Mouse (Mus musculus) kidney, postnatal 0 days (tissue): Measurements from ENCODE around the gene Nbea. TPM values are rescaled to one million over a fixed set of nuclear protein-coding genes. Genes with fewer than 3 reads are reported as not detected.

Experiments
- ATAC-seq: fragments of 200-750 bp; cut with Nextera tagmentation; replicated peaks from 2 replicates; pipeline ENCODE4 v1.8.0; 2017; ENCODE audit warnings: low read depth, moderate number of reproducible peaks, moderate TSS enrichment, moderate library complexity; ENCODE audit not compliant: low FRiP score
- DNase-seq: peaks from one replicate; pipeline ENCODE4 v3.0.0-alpha.2; 2016; ENCODE audit warnings: low spot score
- H3K27ac ChIP-seq: fragments of 300-500 bp; sonication (generic); 2 replicates; pipeline ENCODE4 v1.5.1; 2014; ENCODE audit warnings: mild to moderate bottlenecking
- H3K27me3 ChIP-seq: fragments of 300-500 bp; sonication (generic); 2 replicates; pipeline ENCODE4 v1.6.1; 2014; ENCODE audit warnings: low read length, mixed read lengths; ENCODE audit not compliant: insufficient read depth
- H3K36me3 ChIP-seq: fragments of 300-500 bp; sonication (generic); 2 replicates; pipeline ENCODE4 v1.6.1; 2014; ENCODE audit warnings: low read length, mixed read lengths; ENCODE audit not compliant: insufficient read depth
- H3K4me1 ChIP-seq: fragments of 300-500 bp; sonication (generic); replicated peaks from 2 replicates; pipeline ENCODE4 v1.6.1; 2014; ENCODE audit warnings: antibody characterized with exemption, low read length, mixed read lengths; ENCODE audit not compliant: insufficient read depth
- H3K4me2 ChIP-seq: fragments of 300-500 bp; sonication (generic); 2 replicates; pipeline ENCODE4 v1.6.1; 2014; ENCODE audit warnings: mild to moderate bottlenecking, low read length, moderate library complexity, mixed read lengths
- H3K4me3 ChIP-seq: fragments of 300-500 bp; sonication (generic); replicated peaks from 2 replicates; pipeline ENCODE4 v1.5.1; 2014; ENCODE audit warnings: low read depth, low read length
- H3K9ac ChIP-seq: fragments of 300-500 bp; sonication (generic); 2 replicates; pipeline ENCODE4 v1.6.1; 2014; ENCODE audit warnings: low read depth, low read length
- H3K9me3 ChIP-seq: fragments of 300-500 bp; sonication (generic); replicated peaks from 2 replicates; pipeline ENCODE4 v1.6.1; 2016; ENCODE audit warnings: low read length, inconsistent platforms, mixed read lengths
- CTCF ChIP-seq: IDR thresholded peaks from 2 replicates; pipeline ENCODE4 v1.5.1; 2016; ENCODE audit warnings: antibody characterized with exemption, low read depth, mild to moderate bottlenecking, moderate library complexity
- WGBS: fragments of 180-500 bp; shearing (Covaris S2); extraction: QIAGEN DNeasy Blood & Tissue Kit; methylation state at CpG from one replicate; pipeline ENCODE4 v1.1.7; 2014; 5-methylcytosine and 5-hydroxymethylcytosine counted together
- polyA plus RNA-seq: library from polyadenylated mRNA; unstranded; fragments of >200 nt; fragmentation: Nextera tagmentation; extraction: Ambion mirVana; gene quantifications from 2 replicates; pipeline ENCODE4 v1.2.1, GENCODE M21; 2015

Gene Nbea
- polyA plus RNA-seq, 1 experiment from 2014 or later = 8.6 TPM

- peak; percentile 51 for DNase-seq
- H3K4me2 ChIP-seq = 0 out of 2 replicates have a peak overlapping the region, but pooled peaks have one; percentile 5
These were observed 584.0 kb downstream of the Nbea start for GRCm38 (mm10) chr3:55599366-55600085.

GRCm38 (mm10) chr3:55598681-55599080 lies 584.8 kb downstream of the Nbea start:
- no peaks in the 10 kb centered on the region for H3K4me1 ChIP-seq
- H3K27ac ChIP-seq = no peak overlapping the region
- no peaks in the 10 kb centered on the region for H3K9me3 ChIP-seq
- H3K36me3 ChIP-seq = no peaks in the 10 kb centered on the region
- ATAC-seq (no peak), DNase-seq (no peak)
- H3K4me2 ChIP-seq = no peak overlapping the region
- H3K9ac ChIP-seq = no peak overlapping the region
- WGBS = 63% methylated on average over 2 of the region's 2 CpGs
- no peak overlapping the region for H3K4me3 ChIP-seq
- no peak for TF ChIP-seq CTCF
- H3K27me3 ChIP-seq = no peaks in the 10 kb centered on the region

More at GRCm38 (mm10) chr3:55599366-55600085, 584.0 kb downstream of the Nbea start:
- Histone ChIP-seq H3K9ac (no peak overlapping the region), H3K27me3 (no peaks in the 10 kb centered on the region), H3K4me1 (no peaks in the 10 kb centered on the region), H3K9me3 (no peaks in the 10 kb centered on the region), H3K36me3 (no peaks in the 10 kb centered on the region), H3K4me3 (no peak overlapping the region), H3K27ac (no peak overlapping the region)
- WGBS = 40% methylated on average over 17 of the region's 17 CpGs
- TF ChIP-seq CTCF = no peak
- no peak for ATAC-seq

DNA sequence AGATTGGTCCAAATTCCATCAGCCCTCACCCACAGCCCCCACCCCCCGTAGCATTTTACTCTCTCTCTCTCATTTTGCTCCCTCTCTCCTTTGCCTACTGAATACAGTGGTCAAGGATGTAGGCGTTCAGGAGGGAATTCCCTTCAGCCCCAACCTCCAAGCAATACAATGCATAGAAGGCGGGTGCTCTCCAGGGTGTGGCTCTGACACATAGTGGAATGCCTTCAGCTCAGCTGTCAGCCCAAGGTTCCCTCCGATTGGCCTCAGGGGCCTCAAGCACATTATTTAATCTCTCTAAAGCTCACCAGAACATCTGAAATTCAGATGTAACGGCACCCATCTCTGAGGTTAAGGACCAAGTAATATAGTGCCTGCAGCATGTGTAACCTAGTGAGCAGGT lies 590.2 kb downstream of the Nbea start:
- no peak overlapping the region for H3K4me3 ChIP-seq
- DNase-seq (no peak), ATAC-seq (no peak)
- WGBS = 87% methylated on average over 5 of the region's 5 CpGs
- no peaks in the 10 kb centered on the region for H3K36me3 ChIP-seq
- H3K9me3 ChIP-seq = no peaks in the 10 kb centered on the region
- H3K4me1 ChIP-seq = no peaks in the 10 kb centered on the region; the same call in 1 of the 2 replicates
- H3K27me3 ChIP-seq = no peaks in the 10 kb centered on the region
- no peak overlapping the region for H3K9ac ChIP-seq
- no peak overlapping the region for H3K27ac ChIP-seq
- TF ChIP-seq CTCF = no peak
- H3K4me2 ChIP-seq = no peak overlapping the region

DNA sequence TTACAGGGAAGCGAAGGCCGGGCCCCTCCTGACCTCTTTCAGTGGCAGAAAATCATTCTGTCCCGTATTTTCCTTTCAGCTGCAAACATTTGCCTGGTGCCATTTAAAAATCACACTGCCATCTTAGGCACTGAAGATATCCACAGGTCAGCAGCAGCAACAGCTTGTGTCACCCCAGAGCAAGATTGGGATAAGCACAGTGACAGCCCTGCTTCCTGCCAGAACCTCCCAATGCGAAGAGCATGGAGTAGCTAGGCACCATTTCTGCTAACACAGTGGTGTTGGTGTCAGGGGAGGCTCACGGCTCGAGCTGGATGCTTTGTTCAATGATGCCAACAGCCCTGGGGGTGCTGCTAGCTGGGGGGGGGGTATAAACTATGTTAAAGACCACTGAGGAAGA lies 592.8 kb downstream of the Nbea start:
- WGBS = 83% methylated on average over 6 of the region's 6 CpGs
- H3K9ac ChIP-seq = no peak overlapping the region
- H3K27ac ChIP-seq = no peak overlapping the region
- no peak for TF ChIP-seq CTCF
- DNase-seq (no peak), ATAC-seq (no peak)
- H3K27me3 ChIP-seq = no peaks in the 10 kb centered on the region
- H3K9me3 ChIP-seq = no peaks in the 10 kb centered on the region
- no peak overlapping the region for H3K4me3 ChIP-seq
- no peaks in the 10 kb centered on the region for H3K36me3 ChIP-seq
- no peaks in the 10 kb centered on the region; the same call in 1 of the 2 replicates for H3K4me1 ChIP-seq
- H3K4me2 ChIP-seq = no peak overlapping the region

- no peak for DNase-seq
- Histone ChIP-seq H3K4me3 (no peak overlapping the region), H3K36me3 (no peaks in the 10 kb centered on the region), H3K4me2 (no peak overlapping the region), H3K27me3 (no peaks in the 10 kb centered on the region), H3K4me1 (no peaks in the 10 kb centered on the region; the same call in 1 of the 2 replicates), H3K9me3 (no peaks in the 10 kb centered on the region), H3K9ac (no peak overlapping the region), H3K27ac (no peak overlapping the region)
- WGBS = 73% methylated on average over 2 of the region's 2 CpGs
- ATAC-seq = no peak
- TF ChIP-seq CTCF = no peak
These were observed 593.2 kb downstream of the Nbea start for GRCm38 (mm10) chr3:55590291-55590690.

GRCm38 (mm10) chr3:55589402-55589944 lies 594.0 kb downstream of the Nbea start:
- Histone ChIP-seq H3K9me3 (no peaks in the 10 kb centered on the region), H3K9ac (no peak overlapping the region), H3K4me2 (no peak overlapping the region), H3K27ac (no peak overlapping the region), H3K36me3 (no peaks in the 10 kb centered on the region), H3K4me1 (no peaks in the 10 kb centered on the region; the same call in 1 of the 2 replicates), H3K4me3 (no peak overlapping the region), H3K27me3 (no peaks in the 10 kb centered on the region)
- no peak for ATAC-seq
- DNase-seq = no peak
- WGBS = 68% methylated on average over 8 of the region's 8 CpGs
- no peak for TF ChIP-seq CTCF
